Comparison of ENCODE assay signal across 8 mouse cellular contexts in genomic region chr10:128923935-128924334, GRCm38 (mm10). TPM values are rescaled to one million over a fixed set of nuclear protein-coding genes. Genes with fewer than 3 reads are reported as not detected.
DNase-seq lines count a peak whose midpoint lies in the region; ATAC-seq and TF ChIP-seq lines count a peak whose summit lies in the region.

Bloc1s1 (minus strand) TSS chr10:128924035.

- TF ChIP-seq CTCF in E14TG2a.4 (conservative IDR thresholded peaks at IDR 0.05; ENCODE audit: low read length), result no peak

- peaks cover 55% of the 10 kb centered on the region for H3K4me1 ChIP-seq in E14TG2a.4 (replicated peaks; ENCODE audit: low read depth, low read length)
- peaks cover 22% of the 10 kb centered on the region for H3K4me1 ChIP-seq in limb, embryonic 14.5 days (ENCODE audit: control insufficient read depth, insufficient read depth, low read length)
- peaks cover 32% of the 10 kb centered on the region for H3K4me1 ChIP-seq in stomach, embryonic 14.5 days (ENCODE audit: control insufficient read depth, insufficient read depth, low read length)

- DNase-seq in cerebellum, adult 11 months, result no peak
- DNase-seq in heart, postnatal 36 days, result no peak
- no peak for DNase-seq in limb, embryonic 14.5 days (ENCODE audit: low spot score)
- DNase-seq in natural killer cell, adult 2 months (ENCODE audit: low spot score in 2 of 2), result no peak

- H3K27ac ChIP-seq in limb, embryonic 14.5 days (replicated peaks; ENCODE audit: low read depth, low read length), result peak within 1 kb of the TSS; percentile 80
- peak within 1 kb of the TSS; percentile 86 for H3K27ac ChIP-seq in stomach, embryonic 14.5 days (ENCODE audit: low read length)

- intact Hi-C loops in heart, postnatal 36 days (cut with DNase I), result no loop called here

- peak within 1 kb of the TSS; percentile 46 for H3K4me2 ChIP-seq in limb, embryonic 14.5 days (replicated peaks; ENCODE audit: low read depth, low read length, severe bottlenecking)
- peak within 1 kb of the TSS; percentile 67 for H3K4me2 ChIP-seq in stomach, embryonic 14.5 days (replicated peaks; ENCODE audit: low read depth, low read length)

- peak within 1 kb of the TSS; percentile 64 for H3K9ac ChIP-seq in limb, embryonic 14.5 days (ENCODE audit: low read depth, low read length, severe bottlenecking)
- peak within 1 kb of the TSS; percentile 66 for H3K9ac ChIP-seq in stomach, embryonic 14.5 days (replicated peaks; ENCODE audit: low read depth, low read length)

- TF ChIP-seq POLR2A in limb, embryonic 14.5 days (IDR thresholded peaks at IDR 0.05; ENCODE audit: borderline replicate concordance, extremely low read depth, insufficient read depth, insufficient read length), result no peak

- H3K4me3 ChIP-seq in E14TG2a.4 (replicated peaks; ENCODE audit: low read length), result peak within 1 kb of the TSS; percentile 97
- peak within 1 kb of the TSS; percentile 71 for H3K4me3 ChIP-seq in limb, embryonic 14.5 days (replicated peaks; ENCODE audit: low read length)
- peak within 1 kb of the TSS; percentile 72 for H3K4me3 ChIP-seq in stomach, embryonic 14.5 days (ENCODE audit: low read depth, low read length)

- 64% methylated on average over 9 of the region's 9 CpGs for WGBS in limb, embryonic 14.5 days
- WGBS in stomach, embryonic 14.5 days, result 53% methylated on average over 9 of the region's 9 CpGs

- peaks cover 20% of the 10 kb centered on the region for H3K27me3 ChIP-seq in E14TG2a.4 (ENCODE audit: insufficient read depth, low read length)
- H3K27me3 ChIP-seq in limb, embryonic 14.5 days (ENCODE audit: control insufficient read depth, insufficient read depth, low read length), result no peaks in the 10 kb centered on the region
- H3K27me3 ChIP-seq in stomach, embryonic 14.5 days (ENCODE audit: control insufficient read depth, insufficient read depth, low read length), result no peaks in the 10 kb centered on the region

- H3K36me3 ChIP-seq in E14TG2a.4 (ENCODE audit: insufficient read depth, low read length), result peaks cover 24% of the 10 kb centered on the region
- 0 out of 2 replicates have a peak, but pooled peaks cover 7% of the 10 kb centered on the region for H3K36me3 ChIP-seq in limb, embryonic 14.5 days (ENCODE audit: control insufficient read depth, insufficient read depth, low read length)
- H3K36me3 ChIP-seq in stomach, embryonic 14.5 days (ENCODE audit: control insufficient read depth, insufficient read depth, low read length), result no peaks in the 10 kb centered on the region

- 0 out of 2 replicates have a peak, but pooled peaks have one; percentile 6 for ATAC-seq in cerebellum, adult (ENCODE audit: insufficient number of reproducible peaks, low FRiP score, low TSS enrichment)
- ATAC-seq in erythroid progenitor cell, adult 5-6 weeks (replicated peaks; ENCODE audit: low FRiP score, poor library complexity, severe bottlenecking), result 0 out of 2 replicates have a peak, but pooled peaks have one; percentile 13
- no peak for ATAC-seq in limb, embryonic 14.5 days (ENCODE audit: low FRiP score, low read depth)
- no peak for ATAC-seq in stomach, embryonic 14.5 days (ENCODE audit: insufficient number of reproducible peaks, insufficient read depth, low FRiP score, low read depth)

- H3K9me3 ChIP-seq in E14TG2a.4 (ENCODE audit: low read length), result no peaks in the 10 kb centered on the region
- no peaks in the 10 kb centered on the region for H3K9me3 ChIP-seq in limb, embryonic 14.5 days (ENCODE audit: control insufficient read depth, low read length)
- H3K9me3 ChIP-seq in stomach, embryonic 14.5 days (ENCODE audit: control insufficient read depth, low read depth, low read length), result no peaks in the 10 kb centered on the region

RNA-seq across cellular contexts. Expression of gene Bloc1s1, which starts in this region (rescaled TPM):
- total RNA-seq in erythroid progenitor cell, adult 5-6 weeks (2015; ENCODE audit: low replicate concordance), result 49.0 and 51.2 TPM in 2 replicates
- total RNA-seq in erythroid progenitor cell, adult 5-6 weeks (2017; ENCODE audit: low replicate concordance), result 15.5 and 37.2 TPM in 2 replicates
- total RNA-seq in heart, postnatal 36 days (2021), result 100 to 1,000 TPM; 184 to 206 TPM
- polyA plus RNA-seq in limb, embryonic 14.5 days (2012; rRNA removed), result 211 and 285 TPM in 2 replicates
- 242 and 262 TPM in 2 replicates for polyA plus RNA-seq in limb, embryonic 14.5 days (2014; fragmentation: Nextera tagmentation; extraction: Ambion mirVana)
- polyA plus RNA-seq in stomach, embryonic 14.5 days (2014; fragmentation: Nextera tagmentation; extraction: Ambion mirVana), result 222 and 236 TPM in 2 replicates

Comparison
In these comparisons a context has a peak if more than half of its experiments do, and no peak if none do; other contexts are left out.
1. ATAC-seq: peak in cerebellum, adult (single experiment) and erythroid progenitor cell, adult 5-6 weeks (single experiment); none in limb, embryonic 14.5 days (single experiment) and stomach, embryonic 14.5 days (single experiment).
2. Peak in every context shown above with its lines, with median percentiles within 50 percentile points of each other: H3K4me3 ChIP-seq.